Mouse (Mus musculus) neutrophil, adult 5-6 weeks (primary cell): ENCODE measurements around the gene Rbm6. TPM values are rescaled to one million over a fixed set of nuclear protein-coding genes. Genes with fewer than 3 reads are reported as not detected.

ENCODE experiments used
- ATAC-seq: fragments of 151-379, 151-347 bp; 2 replicates; pipeline ENCODE4 v1.8.0; 2017; ENCODE audit warnings: mild to moderate bottlenecking, moderate TSS enrichment; ENCODE audit not compliant: insufficient number of reproducible peaks, poor library complexity, low FRiP score, severe bottlenecking; ENCODE audit errors: extremely low read depth
- total RNA-seq: library from RNA; stranded (forward); fragments of 200-1000 nt; gene quantifications from 2 replicates; pipeline ENCODE4 v1.2.3, GENCODE M21; 2017

The Rbm6 gene
- 178 and 218 TPM in 2 replicates for total RNA-seq

DNA sequence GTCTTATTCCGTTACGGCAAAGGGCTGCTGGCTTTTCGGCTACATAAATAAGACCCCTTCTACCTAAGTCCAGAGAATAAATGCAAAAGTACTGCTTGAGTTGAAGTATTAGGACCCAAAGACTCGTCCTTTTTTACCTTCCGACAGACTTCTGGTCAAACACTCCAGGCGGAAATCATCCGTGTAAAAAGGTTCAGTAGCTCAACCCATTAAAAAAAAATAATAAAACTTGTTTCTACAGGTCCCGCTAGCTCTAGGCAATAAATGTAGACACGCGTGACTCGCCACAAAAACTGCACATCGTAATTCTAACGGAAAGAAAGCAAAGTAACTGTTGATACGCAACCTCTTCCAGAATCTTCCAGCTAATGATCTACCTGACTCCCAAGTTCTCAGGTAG, at the start of gene Rbm6:
TSS of gene Rbm6 (minus strand) at position 101 of the 400 bp plus-strand sequence.
- no peak for ATAC-seq

DNA sequence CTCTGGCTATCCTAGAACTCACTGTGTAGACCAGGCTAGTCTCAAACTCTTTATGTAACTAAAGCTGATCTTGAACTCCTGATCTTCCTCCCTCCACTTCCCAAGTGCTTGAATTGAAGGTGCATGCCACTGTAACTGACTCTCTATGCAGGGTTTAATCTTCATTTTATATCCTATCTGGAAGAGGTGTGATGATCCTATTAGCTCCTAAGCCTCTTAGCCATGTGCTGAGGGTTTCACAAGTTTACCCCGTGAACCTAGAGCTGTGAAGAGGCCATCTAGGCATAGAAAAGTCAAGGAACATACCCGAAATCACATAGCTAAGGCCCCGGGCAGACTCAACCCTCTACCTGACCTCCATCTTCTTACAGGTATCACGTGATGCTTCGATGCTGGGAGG, 46.4 kb upstream of the Rbm6 start:
- no peak for ATAC-seq

DNA sequence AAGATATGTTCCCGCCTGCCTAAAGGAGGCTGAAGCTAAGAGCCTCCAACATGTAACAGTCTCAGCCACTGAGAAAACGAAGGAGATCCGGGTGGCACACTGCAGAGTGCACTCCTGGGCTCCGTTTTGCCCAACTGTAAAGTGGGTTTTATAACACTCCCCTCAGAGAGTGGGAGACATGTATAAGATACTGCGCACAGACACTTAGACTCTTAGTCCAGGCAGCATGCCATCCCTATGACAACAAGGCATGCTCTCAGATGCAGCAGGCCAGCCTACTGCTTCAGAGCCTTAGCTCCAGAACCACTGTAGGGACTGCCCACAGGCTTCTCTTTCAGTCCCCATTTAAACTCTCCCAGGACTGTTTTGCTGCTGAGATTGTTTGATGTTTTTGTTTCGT, 45.8 kb upstream of the Rbm6 start:
- ATAC-seq, result no peak

DNA sequence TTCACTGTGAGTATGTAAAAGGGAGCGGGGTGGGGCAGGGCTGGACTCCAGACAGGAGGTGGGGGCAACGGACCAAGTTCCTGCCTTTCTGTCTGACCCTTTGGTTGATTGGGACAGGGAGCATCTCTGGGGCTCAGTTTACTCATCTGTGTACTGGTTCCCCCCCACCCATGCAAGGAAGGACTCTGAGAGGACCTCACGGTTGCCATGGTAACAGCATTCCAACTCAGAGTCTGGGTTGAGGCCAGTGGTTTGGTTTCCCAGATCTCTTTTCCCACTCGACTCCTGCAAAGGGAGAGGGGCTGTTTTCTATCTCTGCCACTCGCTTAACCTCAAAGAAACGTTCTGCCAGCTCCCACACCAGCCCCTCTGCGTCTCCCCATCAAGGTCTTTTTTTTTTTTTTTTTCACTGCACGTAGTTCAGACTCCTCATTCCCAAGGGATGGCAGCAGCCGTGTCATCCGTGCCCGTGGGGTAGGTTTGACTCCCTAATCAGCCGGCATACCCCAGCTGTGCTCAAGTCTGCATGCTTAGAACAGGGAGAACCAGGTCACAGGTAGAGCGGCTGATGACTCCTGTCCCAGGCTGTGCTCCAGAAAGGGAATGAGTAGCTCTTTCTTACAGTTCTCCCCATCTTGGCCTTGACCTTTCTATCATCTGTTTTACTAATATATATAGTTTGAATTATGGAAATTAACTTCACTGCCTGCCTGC, 45.0 kb upstream of the Rbm6 start:
- ATAC-seq, result no peak

DNA sequence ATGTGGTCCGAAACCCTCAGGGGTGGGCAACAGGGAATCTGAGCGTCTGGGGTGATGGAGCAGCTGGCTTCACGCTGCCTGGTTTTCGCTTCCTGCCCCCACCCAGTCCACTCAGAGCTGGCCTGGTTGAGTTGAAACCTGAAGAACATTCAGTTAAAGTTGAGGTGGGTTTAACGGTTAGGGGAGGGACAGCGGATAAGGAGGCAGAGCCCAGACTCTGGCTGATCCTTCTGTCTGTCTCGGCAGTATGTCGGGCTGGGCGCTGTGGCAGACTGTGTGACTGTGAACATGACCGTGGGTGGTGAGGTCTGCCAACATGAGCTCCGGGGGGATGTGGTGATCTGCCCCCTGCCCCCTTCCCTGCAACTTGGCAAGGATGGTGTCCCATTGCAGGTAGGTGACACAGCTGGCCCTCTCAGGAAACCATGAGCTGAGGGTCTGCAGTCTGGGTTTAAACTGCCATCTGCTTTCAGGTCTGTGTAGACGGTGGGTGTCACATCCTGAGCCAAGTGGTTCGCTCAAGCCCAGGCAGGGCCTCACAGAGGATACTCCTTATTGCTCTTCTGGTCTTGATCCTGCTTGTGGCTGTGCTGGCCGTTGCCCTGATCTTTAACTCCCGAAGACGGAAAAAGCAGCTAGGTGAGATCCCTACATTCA, 41.9 kb upstream of the Rbm6 start:
- ATAC-seq, result no peak

DNA sequence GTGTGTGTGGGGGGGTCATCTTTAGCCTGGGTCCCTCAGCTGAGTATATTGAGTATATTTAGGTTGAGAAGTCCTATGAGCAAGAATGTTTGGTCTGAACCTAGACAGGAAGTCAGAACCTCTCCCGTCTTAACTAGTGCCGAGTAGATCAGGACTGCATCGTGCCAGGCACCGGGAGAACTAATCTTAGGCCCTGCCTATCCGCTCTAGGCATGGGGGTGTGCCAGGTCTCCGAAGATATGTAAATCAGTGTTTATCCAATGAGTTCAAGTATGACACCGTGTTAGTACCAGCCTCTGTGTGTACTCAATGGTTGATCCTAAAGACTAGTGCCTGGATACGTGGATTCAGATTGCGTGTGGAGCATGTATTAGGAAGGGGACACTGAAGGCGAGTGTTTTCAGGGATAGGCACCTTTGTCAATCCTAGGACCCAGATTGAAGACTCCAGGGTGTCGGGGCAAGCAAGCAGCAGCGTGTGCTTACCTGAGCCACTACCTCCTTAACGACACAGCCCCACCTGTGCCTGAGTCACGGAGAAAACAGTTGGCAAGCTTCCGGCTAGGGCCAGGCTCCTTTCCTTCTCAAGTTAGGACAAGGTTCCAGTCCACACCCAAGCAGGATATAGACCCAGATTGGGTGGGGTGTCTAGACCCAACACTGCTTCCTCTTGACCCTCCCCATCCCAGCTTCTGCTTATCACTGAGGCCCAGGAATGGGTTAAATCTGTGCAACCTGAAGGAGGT, 37.2 kb upstream of the Rbm6 start:
- ATAC-seq, result no peak

DNA sequence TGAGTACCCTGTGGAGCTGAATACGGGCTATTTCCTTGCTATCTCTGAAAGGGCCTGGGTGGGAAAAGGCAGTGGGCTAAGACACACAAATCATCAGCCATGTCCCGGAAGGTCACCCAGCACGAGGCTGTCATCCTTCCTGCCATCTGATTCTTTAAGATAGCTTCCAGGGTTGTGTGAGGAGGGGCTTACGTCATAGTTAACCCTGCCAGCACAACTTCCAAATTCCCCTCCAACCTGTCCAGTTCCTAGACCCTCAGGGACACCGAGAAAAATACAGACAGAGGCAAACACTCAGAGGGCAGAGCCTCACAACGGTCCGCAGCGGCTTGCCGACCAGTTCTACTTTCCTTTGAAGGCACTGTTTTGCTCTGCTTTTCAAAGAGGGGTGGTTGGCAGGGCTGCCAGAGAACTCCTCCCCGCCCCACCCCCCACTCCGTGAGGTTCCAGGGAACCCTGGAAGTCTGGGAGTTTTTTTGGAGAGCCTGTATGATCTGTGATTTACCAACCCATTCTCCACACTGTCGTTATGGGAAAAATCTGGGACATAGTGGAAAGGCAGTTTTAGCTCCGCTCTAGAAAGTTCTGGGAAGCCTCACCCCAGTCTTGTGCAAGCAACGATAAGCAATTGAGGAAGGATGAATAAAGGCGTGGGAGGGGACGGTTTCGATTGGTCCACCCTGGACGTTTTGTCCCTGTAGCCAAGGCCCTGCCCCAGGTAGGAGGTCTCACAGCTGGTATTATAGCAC, 35.5 kb upstream of the Rbm6 start:
- no peak for ATAC-seq

DNA sequence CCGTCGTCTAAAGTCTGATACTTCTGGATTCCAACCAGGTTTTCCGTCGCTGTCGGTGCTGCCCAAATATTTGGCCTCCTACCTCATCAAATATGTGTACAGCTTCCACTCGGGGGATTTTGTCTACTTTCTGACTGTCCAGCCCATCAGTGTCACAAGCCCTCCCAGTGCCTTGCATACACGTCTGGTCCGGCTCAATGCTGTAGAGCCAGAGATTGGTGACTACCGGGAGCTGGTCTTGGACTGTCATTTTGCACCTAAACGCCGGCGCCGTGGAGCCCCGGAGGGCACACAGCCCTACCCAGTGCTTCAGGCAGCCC, 34.7 kb upstream of the Rbm6 start:
- ATAC-seq, result no peak

DNA sequence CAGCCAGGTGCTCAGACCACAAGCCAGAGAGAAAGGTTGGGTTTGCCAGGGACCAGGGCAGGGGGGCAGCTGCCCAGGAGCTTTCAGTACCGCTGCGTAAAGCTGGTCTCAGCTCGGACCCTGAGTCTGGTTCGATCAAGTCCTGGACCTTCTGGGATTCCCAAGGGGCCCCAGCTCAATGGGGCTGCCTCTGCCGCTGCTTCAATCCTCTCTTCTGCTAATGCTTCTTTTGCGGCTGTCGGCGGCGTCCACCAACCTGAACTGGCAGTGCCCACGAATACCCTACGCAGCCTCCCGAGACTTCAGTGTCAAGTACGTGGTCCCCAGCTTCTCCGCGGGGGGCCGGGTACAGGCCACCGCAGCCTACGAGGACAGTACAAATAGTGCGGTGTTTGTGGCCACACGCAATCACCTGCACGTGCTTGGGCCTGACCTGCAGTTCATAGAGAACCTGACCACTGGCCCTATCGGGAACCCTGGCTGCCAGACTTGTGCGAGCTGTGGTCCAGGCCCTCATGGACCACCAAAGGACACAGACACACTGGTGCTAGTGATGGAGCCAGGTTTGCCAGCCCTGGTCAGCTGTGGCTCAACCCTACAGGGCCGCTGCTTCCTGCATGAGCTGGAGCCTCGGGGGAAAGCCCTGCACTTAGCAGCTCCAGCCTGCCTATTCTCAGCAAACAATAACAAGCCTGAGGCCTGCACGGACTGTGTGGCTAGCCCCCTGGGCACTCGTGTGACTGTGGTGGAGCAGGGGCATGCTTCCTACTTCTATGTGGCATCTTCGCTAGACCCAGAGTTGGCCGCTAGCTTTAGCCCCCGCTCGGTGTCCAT, 34.1 kb upstream of the Rbm6 start:
- ATAC-seq, result no peak

DNA sequence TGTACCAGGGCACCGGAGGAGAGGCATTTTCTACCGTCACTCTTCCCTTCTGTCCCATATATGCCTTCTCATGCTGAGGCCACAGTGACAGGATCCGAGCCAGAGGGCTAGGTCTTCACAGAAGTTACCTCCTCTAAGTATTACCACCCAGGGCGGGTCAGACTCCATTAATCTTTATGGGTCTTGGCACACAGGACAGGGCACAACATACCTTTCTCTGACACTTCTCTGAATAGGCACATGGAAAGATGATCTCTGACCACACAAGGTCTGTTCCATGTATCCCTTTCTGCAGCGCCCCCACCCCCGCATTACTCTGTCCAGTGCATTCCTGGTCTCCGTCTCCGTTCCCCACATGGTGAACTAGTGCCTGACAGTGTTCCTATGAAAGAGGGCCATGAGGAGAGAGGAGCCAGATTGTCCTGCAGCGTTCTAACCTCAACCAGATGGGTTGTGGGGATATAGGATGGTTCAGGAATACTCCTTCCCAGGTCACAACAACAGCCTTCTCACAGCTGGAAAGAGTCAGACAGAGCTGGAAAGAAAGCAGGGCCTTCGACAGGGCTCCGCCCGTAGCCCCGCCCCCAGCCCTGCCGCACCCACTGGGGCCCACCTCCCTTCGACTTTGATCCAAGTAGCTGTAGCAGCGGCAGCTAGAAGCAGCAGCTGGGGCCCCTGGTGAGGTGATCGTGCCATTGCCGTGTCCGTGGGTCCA, 33.4 kb upstream of the Rbm6 start, which contains the start of gene Mst1r:
TSS of gene Mst1r (plus strand) at position 622 of the 715 bp plus-strand sequence.
- no peak for ATAC-seq

DNA sequence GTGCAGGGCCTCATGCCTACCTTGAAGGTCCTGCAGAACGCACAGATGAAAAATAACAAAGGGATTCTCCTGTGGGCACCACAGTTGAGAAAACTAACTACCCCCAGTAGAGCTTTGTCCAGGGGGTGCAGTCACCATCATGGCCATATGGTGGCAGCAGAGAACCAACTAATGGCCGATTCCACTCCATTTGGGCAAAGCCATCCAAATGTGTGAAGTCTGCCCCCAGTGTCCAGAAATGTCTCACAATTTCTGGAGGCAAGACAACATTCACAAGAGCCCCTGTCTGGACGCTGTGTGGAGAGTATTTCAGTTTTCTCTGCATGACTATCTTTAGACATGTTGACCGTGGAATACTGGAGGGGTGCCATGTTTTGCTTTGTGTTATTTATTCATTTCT, 31.7 kb upstream of the Rbm6 start:
- ATAC-seq, result peak; percentile 85

DNA sequence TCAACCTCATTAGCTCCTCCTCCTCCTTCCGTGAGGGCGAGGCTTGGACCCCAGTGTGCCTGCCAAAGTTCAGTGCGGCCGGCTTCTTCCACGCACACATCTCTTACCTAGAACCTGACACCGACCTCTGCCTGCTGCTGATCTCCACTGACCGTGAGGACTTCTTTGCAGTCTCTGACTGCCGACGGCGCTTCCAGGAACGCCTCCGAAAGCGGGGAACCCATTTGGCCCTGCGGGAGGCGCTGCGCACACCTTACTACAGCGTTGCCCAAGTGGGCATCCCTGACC, 28.5 kb upstream of the Rbm6 start:
- no peak for ATAC-seq

DNA sequence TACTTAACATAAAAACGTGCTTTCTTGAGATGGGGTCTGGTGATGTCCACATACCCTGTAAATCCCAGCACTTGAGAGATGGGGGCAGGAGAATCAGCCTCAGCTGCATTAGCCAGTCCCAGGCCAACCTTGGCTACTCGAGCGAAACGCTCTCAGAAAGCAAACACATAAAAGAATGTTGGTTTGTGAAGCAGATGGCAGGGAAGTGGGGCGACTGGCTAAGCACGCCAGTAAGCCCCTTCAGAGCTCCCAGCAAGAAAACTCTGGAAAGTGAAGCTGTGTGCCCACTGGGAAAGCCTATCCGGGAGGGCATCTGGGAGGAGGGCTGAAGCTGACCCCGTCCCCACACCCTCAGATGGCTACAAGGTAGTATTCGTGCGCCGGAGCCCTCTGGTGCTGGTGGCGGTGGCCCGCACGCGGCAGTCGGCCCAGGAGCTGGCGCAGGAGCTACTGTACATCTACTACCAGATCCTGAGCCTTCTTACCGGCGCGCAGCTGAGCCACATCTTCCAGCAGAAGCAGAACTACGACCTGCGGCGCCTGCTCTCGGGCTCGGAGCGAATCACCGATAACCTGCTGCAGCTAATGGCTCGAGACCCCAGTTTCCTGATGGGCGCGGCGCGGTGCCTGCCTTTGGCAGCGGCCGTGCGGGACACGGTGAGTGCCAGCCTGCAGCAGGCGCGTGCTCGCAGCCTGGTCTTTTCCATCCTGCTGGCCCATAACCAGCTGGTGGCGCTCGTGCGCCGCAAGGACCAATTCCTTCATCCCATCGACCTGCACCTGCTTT, 28.0 kb upstream of the Rbm6 start:
- ATAC-seq, result no peak

DNA sequence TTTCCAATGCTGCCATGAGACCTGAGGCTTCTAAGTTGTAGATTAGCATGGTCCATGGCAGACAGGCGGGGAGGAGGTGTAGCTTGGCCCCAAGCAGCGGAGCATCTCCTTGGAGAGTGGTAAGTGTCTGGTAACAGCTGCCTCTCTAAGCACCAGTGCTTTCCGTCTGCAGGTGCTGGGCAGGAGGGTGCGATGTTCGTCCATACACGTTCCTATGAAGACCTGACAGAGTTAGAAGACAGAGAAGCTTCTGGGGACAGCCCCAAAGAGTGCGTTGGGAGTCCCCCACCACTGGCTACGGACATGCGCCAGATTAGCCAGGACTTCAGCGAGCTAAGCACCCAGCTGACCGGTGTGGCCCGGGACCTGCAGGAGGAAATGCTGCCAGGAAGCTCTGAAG, 26.8 kb upstream of the Rbm6 start:
- ATAC-seq, result no peak

DNA sequence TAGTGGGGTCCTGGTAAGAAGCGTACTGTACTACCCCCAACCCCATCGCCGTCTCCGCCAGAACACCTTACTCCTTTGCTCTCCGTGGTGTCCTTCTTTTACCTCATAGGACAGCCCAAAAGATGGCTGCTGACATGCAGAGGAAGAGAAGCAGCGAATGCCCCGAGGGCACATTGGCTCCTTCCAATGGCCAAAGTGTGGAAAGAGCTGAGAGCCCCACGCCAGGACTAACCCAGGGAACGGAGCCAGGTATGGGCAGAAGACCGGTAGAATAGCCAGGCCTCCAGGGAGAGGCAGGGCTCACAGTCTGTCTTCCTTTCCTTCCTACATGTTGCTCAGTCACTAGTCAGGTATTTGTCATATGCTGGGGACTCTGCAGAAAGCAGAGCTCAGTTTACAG, 25.5 kb upstream of the Rbm6 start:
- ATAC-seq, result no peak

DNA sequence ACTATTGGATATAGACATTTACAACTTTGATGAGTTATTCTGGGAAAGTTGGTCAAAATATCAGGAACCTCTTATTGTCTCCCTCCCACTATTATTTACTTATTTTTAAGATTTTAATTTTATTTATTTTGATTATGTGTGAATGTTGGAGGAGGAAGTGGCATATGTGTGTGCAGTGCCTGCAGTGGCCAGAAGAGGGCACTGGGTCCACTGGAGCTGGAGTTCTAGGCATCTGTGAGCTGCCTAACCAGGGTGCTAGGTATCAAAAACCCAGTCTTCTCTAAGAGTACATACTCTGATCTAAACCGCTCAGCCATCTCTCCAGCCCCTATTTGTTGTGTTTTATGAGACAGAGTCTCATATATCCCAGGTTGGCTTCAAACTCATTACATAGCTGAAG, 18.0 kb upstream of the Rbm6 start:
- ATAC-seq, result no peak

DNA sequence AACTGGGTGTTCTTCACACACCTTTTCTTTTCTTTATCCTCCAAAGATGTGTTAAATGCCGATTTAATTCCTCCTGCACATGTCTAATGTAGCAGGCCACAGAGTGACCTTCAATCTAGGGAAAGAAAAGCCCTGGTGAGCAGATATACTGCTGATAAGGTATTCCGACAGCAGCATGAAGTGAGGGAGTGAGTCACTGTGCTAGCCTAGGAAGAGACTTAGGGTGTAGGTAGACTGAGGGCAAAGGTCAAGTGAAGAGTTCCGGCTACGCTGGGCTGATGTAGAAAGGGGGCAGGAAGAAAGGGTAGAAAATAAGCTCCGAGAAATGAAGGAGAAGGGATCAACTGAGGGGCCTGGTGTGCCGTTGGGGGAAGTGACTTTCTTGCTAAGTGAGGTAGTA, 17.2 kb upstream of the Rbm6 start:
- no peak for ATAC-seq
